Mouse (Mus musculus) erythroblast, adult 5-6 weeks (primary cell): Measurements from ENCODE around the gene Gsk3a. TPM values are rescaled to one million over a fixed set of nuclear protein-coding genes. Genes with fewer than 3 reads are reported as not detected.

ENCODE experiments used
- ATAC-seq: replicated peaks from 2 replicates; pipeline ENCODE4 v1.8.0; 2016; ENCODE audit warnings: moderate number of reproducible peaks, mild to moderate bottlenecking, moderate TSS enrichment, inconsistent platforms; ENCODE audit not compliant: poor library complexity, low FRiP score, severe bottlenecking
- total RNA-seq, 2 experiments: library from RNA; stranded (forward) in 1 of 2; stranded (reverse) in 1 of 2; fragments of 150-400 nt in 1 of 2; fragments of 200-764, 138-1000 nt in 1 of 2; gene quantifications; 2 replicates each; pipeline versions ENCODE4 v1.2.3 to v1.2.4; 2015 to 2017; ENCODE audit warnings: low replicate concordance in 2 of 2

The Gsk3a gene
- total RNA-seq, 2 experiments from 2014 or later = 24.2 to 35.2 TPM

DNA sequence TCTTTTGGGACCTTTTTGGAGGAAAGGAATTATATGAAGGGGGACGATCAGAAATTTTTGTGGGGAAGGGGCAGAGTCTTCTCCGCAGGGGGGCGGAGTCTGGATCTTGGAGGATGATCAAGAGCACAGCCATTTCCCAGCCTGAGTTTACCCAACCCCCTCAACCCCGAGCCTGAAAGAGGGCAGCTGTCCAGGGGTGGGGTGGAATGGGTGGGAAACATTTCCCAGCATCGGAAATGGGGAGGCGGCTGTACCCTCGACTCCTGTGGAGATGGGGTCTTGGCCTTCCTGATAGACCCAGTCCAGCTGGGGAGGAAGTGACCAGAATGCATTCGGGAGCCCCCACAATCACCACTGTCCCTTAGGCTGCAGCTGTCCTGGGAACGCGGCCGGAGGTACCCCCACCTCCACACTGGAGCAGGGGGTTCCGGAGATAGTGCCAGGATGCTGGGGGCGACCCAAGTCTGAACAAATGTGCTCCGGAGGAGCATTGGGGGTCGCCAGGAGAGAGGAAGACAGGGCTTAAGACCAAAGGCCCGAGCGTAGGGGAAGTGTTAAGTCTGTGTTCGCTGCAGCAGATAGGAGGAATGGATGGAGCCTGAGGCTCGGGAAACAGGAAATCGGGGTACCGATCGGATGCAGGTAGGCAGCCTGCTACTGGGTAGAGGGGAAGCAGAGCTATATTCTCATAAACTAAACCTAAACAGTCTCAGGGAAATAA is 13.6 kb upstream of the Gsk3a start:
- ATAC-seq = no peak

DNA sequence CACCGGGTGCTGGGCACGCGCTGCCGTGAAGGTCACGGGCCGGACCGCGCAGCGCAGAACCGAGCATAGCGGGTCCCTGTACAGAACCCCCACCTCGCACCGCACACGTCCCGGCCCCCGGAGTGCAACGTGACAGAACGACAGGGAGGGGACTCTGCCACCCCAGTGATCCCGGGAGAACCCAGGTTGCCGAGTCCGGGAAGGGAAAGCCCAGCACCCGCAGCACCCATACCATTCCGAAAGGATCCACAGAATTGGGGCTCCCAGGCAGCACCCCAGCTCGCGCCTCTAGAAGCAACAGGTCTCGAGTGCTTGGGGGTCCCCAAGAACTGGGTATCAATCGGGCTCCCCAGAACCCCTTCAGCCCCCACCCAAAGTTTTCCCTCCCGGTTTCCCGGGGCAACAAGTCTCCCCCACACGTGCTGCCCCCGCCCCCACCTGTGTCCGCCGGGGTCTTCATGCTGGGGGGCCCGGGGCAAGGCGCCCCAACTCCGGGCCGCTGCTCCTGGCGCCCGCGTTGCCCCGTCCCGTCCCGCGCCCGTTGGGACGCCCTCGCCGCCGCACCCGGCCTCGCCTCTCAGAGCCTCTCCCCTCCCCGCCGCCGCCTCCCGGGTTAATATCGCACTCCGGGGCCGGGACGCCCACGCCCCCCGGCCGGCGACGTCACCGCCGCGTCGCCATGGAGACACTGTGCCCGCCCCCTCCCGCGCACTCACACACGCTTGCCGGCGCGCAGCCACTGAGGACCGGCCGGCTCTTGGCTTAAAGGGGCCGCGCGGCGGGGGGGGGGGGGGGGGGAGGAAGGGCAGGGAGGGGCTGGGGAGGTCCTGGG is 12.7 kb upstream of the Gsk3a start, which contains the start of gene Erf:
Erf (minus strand) TSS at position 621 of the 832 bp plus-strand sequence.
- peak; percentile 89 for ATAC-seq

GRCm38 (mm10) chr7:25249314-25250140 is 11.9 kb upstream of the Gsk3a start:
- no peak; the same call in 1 of the 2 replicates for ATAC-seq

GRCm38 (mm10) chr7:25248846-25249313 is 11.2 kb upstream of the Gsk3a start:
- ATAC-seq = no peak

GRCm38 (mm10) chr7:25248018-25248647 is 10.5 kb upstream of the Gsk3a start:
- no peak for ATAC-seq

GRCm38 (mm10) chr7:25247498-25247897 is 9.8 kb upstream of the Gsk3a start:
- ATAC-seq = no peak

- no peak for ATAC-seq
These were observed 9.1 kb upstream of the Gsk3a start for GRCm38 (mm10) chr7:25246759-25247137.

- no peak for ATAC-seq
These were observed 8.6 kb upstream of the Gsk3a start for GRCm38 (mm10) chr7:25246079-25246758.

DNA sequence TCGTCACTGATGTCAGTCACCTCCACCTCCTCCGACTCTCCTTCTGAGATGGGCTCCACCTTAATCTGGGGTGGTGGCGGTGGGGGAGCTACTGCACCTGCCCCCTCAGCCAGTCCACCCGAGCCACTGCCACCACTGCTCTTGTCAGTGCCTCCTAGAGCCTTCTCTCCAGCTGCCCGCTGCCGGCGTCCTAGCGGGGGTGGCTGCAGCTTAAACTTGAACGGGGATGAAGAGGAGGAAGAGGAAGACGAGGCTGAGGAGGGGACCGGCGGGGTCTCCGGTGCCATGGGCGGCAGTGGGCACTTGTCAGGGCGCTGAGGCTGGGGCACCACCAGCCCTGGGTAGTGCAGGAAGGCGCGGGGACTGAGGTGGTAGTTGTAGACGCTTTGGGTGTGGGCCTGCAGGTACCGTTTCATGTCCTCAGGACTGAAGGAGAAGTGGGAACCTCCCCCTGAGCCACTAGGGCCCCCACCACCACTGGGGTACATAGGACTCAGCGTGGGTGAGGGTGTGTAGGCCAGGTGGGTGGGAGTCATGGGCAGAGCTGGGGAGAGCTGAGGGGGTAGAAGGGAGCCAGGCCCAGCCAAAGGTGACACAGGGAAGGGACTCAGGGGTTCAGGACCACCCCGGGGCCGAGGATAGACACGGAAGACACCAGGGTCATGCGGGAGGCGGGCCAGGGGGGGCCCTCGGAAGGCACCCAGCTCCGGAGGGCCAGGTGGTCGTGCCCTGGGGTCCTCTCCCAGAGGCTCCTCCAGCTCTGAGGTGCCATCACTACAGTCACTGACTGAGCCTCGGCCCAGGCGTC is 7.1 kb upstream of the Gsk3a start:
- ATAC-seq = no peak

DNA sequence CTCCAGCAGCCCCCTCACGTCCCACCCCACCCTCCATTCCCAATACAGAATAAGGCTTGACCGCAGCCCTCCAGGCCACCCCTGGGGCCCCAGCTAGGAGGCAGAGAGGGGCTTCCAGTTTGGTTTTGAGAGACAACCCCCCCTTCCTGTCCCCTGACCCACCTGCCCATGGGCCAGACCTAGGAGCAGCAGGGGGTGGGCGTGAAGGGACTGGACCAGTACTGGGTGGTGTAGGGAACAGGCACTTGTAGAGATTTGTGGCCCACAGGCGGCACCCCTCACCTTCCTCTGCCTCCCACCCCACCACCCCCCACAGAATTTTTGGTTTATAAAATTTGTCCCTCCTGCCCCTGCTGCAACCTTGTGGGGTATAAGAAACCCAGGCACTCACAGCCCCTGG is 5.7 kb upstream of the Gsk3a start:
- ATAC-seq = no peak

DNA sequence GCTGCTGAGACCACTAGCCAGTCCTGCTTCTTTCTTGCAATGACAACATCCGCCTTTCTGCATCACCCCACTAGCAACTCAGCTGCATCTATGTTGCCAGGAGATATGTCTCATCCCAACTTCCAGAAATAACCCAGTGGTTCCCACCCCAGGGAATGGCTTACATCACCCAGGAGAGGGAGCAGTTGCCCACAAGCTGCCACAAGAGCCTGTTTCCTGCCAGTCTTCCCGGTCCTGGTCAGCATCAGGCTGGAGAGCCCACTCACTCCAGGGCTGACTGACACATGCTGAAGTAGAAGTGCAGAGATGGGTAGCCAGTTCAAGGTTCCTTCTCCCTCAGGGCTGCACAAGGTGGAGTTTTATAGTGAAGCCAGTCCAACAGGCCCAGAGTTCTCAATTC is 3.4 kb upstream of the Gsk3a start:
- no peak for ATAC-seq

GRCm38 (mm10) chr7:25240631-25241030 is 3.0 kb upstream of the Gsk3a start:
- no peak for ATAC-seq

- ATAC-seq = peak; percentile 68
These were observed 1.4 kb upstream of the Gsk3a start for GRCm38 (mm10) chr7:25238829-25239623.

DNA sequence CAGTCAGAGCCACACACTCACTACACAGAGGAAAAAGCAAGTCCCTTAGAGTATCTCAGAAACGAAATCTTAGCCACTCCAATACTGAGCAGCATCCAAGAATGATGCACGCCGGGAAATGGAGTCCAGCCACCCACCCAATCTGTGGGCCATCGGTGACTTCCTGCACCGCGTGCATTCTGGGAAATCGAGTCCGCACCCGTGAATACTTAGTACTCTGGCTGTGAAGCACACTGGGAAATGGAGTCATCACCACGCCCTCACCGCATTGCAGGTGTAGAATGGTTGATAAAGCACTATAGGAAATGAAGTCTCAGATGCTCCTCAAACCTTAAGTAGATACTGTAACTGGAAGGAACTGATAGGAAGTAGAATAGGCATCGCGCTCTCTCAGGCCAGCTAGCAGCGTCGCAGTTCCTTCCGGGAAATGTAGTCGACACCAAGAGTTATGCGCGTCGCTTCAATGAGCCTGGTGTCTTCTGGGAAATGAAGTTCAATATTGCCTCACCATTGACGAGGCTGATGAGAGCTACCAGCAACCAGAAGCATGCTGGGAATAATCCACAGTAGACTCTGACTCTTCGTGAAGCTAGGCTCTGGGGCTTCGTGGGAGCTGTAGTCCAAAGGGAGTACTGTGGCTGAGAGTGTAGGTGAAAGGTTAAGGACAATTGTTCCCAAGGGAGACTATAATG is 510 bp upstream of the Gsk3a start:
- peak; percentile 86 for ATAC-seq

- no peak for ATAC-seq
These were observed 2.1 kb downstream of the Gsk3a start for GRCm38 (mm10) chr7:25235526-25235925.

GRCm38 (mm10) chr7:25233061-25233460 is 4.6 kb downstream of the Gsk3a start:
- ATAC-seq = no peak

GRCm38 (mm10) chr7:25232101-25232648 is 5.5 kb downstream of the Gsk3a start:
- ATAC-seq = no peak
